Mouse (Mus musculus): Measurements from ENCODE around the gene Olfr1154. TPM values are rescaled to one million over a fixed set of nuclear protein-coding genes. Genes with fewer than 3 reads are reported as not detected.

Olfr1154 gene
- polyA plus RNA-seq (2012): 0.06 TPM in 1 of 2 replicates, not detected in the other

DNA sequence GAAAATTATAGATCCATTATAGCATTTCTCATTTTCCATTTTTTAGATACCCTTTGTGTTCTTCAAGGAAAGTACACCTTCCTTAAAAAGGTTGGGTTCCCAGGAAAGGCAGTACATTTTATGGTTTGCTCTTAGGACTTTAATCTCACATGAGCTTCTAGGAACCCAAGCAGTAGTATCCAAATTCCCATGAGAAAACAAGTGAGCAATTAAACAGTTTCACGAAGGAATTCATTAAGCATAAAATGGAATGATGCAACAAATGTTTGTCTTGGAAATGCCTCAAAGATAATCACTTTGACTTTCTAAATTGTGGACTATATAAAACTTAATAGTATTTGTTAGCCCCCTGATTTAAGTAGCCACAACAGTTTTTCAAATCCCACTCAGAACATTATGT is at the start of gene Olfr1154:
TSS of gene Olfr1154 (minus strand) at position 101 of the 400 bp plus-strand sequence.
- Histone ChIP-seq H3K4me3 (replicated peaks) (no peak within 1 kb of the TSS), H3K9me3 (ENCODE audit: control insufficient read depth, low read length) (no peaks in the 10 kb centered on the region), H3K4me1 (ENCODE audit: control insufficient read depth) (no peaks in the 10 kb centered on the region), H3K27me3 (ENCODE audit: control insufficient read depth) (no peaks in the 10 kb centered on the region), H3K36me3 (ENCODE audit: control insufficient read depth) (no peaks in the 10 kb centered on the region)
- TF ChIP-seq TAL1 (IDR thresholded peaks at IDR 0.05; ENCODE audit: low read length): no peak
- TF ChIP-seq GATA1 (IDR thresholded peaks at IDR 0.05; ENCODE audit: low read length): no peak

DNA sequence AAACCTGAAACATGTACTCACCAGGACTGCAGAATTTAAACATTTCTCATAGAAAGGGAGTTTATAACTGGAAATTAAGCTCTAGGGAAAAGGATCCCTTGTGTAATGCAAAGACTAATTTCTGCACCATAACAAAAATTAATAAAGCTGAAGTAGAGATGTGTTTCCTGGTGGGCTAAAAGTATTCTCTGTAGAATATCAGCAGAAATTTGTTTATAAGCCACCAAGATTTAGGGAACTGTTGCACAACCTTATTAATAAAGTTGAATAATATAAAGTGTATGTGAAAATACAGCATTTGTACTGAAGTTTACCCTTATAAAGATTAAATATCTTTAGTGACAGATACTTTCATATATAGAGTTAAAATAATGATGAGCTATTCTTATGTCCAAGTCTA is 48.0 kb upstream of the Olfr1154 start, which contains the start of gene Olfr1156:
TSS of gene Olfr1156 (minus strand) at position 101 of the 400 bp plus-strand sequence.
- Histone ChIP-seq H3K4me1 (ENCODE audit: control insufficient read depth) (no peaks in the 10 kb centered on the region), H3K36me3 (ENCODE audit: control insufficient read depth) (no peaks in the 10 kb centered on the region), H3K27me3 (ENCODE audit: control insufficient read depth) (no peaks in the 10 kb centered on the region), H3K4me3 (replicated peaks) (no peak within 1 kb of the TSS), H3K9me3 (ENCODE audit: control insufficient read depth, low read length) (no peaks in the 10 kb centered on the region)
- no peak for TF ChIP-seq GATA1 (IDR thresholded peaks at IDR 0.05; ENCODE audit: low read length)
- TF ChIP-seq TAL1 (IDR thresholded peaks at IDR 0.05; ENCODE audit: low read length): no peak

DNA sequence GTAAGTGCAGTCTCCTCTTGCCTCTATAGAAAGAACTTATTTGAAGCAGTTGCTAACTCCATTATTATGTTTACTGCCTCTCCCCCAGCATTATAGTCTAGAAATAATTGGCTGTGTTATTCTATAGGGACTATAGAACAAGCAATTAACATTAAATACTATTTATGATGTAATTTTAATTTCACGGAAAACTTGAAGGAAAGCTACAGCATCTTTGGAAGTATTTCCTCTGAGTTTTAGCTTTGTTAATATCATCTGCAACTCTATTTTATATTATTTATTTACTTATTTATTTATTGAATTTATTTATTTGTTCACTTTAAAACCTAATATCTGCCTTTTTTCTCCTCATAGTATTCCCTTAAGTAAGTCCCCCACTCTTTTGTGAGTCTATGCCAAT is 40.1 kb upstream of the Olfr1154 start, which contains the start of gene Olfr1155:
TSS of gene Olfr1155 (minus strand) at position 101 of the 400 bp plus-strand sequence.
- Histone ChIP-seq H3K27me3 (ENCODE audit: control insufficient read depth) (no peaks in the 10 kb centered on the region), H3K4me3 (replicated peaks) (no peak within 1 kb of the TSS), H3K36me3 (ENCODE audit: control insufficient read depth) (no peaks in the 10 kb centered on the region), H3K4me1 (ENCODE audit: control insufficient read depth) (no peaks in the 10 kb centered on the region), H3K9me3 (ENCODE audit: control insufficient read depth, low read length) (no peaks in the 10 kb centered on the region)
- TF ChIP-seq TAL1 (IDR thresholded peaks at IDR 0.05; ENCODE audit: low read length) (no peak), GATA1 (IDR thresholded peaks at IDR 0.05; ENCODE audit: low read length) (no peak)

DNA sequence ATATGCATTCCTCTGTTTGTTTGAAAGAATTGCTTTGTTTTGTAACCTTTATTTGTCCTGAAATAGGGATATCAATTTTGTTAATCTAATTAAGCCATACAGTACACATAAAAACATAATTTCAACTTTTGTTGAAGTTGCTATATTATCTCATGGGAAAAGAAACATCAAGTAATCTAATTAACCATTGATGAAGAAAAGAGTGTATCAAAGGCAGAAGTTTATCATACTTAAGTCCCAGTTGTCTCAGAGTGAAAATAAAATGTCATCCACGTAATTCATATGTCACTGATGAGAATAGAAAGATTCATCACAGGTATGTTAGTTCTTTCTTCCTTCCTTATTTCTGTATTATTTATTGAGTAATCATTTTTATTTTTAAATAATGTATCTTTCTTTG is 10.3 kb downstream of the Olfr1154 start, which contains the start of gene Olfr1153:
TSS of gene Olfr1153 (plus strand) at position 301 of the 400 bp plus-strand sequence.
- TF ChIP-seq GATA1 (IDR thresholded peaks at IDR 0.05; ENCODE audit: low read length) (no peak), TAL1 (IDR thresholded peaks at IDR 0.05; ENCODE audit: low read length) (no peak)
- no peaks in the 10 kb centered on the region for H3K27me3 ChIP-seq (ENCODE audit: control insufficient read depth)
- no peak within 1 kb of the TSS for H3K4me3 ChIP-seq (replicated peaks)
- no peaks in the 10 kb centered on the region; the same call in 1 of the 2 replicates for H3K9me3 ChIP-seq (ENCODE audit: control insufficient read depth, low read length)
- H3K4me1 ChIP-seq (ENCODE audit: control insufficient read depth): no peaks in the 10 kb centered on the region
- H3K36me3 ChIP-seq (ENCODE audit: control insufficient read depth): no peaks in the 10 kb centered on the region

DNA sequence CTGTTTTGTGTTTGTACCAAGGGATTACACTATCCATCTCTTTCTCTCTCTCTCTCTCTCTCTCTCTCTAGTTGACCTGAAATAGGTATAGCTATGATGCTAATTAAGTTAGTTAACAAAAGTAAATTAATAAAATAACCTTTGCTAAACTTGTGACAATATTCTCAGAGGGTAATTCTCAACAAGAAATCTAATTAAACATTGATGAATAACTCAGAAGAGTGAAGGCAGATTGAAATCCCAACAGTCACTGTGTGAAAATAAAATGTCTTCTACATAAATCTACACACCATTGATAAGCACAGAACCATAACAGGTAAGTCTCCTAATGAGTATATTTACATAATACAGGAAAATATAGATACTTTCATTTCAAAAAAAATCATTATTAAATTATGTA is 38.8 kb downstream of the Olfr1154 start, which contains the start of gene Olfr1152:
TSS of gene Olfr1152 (plus strand) at position 301 of the 400 bp plus-strand sequence.
- Histone ChIP-seq H3K9me3 (ENCODE audit: control insufficient read depth, low read length) (no peaks in the 10 kb centered on the region; the same call in 1 of the 2 replicates), H3K36me3 (ENCODE audit: control insufficient read depth) (no peaks in the 10 kb centered on the region), H3K27me3 (ENCODE audit: control insufficient read depth) (no peaks in the 10 kb centered on the region), H3K4me3 (replicated peaks) (no peak within 1 kb of the TSS), H3K4me1 (ENCODE audit: control insufficient read depth) (no peaks in the 10 kb centered on the region)
- TF ChIP-seq TAL1 (IDR thresholded peaks at IDR 0.05; ENCODE audit: low read length) (no peak), GATA1 (IDR thresholded peaks at IDR 0.05; ENCODE audit: low read length) (no peak)

DNA sequence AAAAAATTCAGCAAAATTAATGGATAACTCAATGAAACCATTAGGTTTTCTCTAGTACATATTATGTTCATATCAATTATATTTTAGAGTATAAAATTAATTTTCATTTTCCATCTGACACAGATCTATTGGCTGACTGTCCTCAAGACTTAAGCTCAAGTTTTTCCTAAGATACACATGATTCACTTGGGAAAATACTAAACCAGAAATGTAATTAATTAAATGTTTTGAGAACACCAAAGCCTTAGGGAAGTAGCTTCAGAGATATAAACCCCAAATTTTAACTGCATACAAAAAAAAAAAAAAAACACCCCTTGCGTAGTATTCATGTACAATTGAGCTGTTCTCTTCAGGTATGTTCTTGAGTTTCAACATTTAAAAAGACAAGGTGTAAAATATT is 49.4 kb downstream of the Olfr1154 start, which contains the start of gene Olfr1151:
TSS of gene Olfr1151 (plus strand) at position 301 of the 400 bp plus-strand sequence.
- no peaks in the 10 kb centered on the region; the same call in 1 of the 2 replicates for H3K9me3 ChIP-seq (ENCODE audit: control insufficient read depth, low read length)
- H3K36me3 ChIP-seq (ENCODE audit: control insufficient read depth): no peaks in the 10 kb centered on the region

More for the DNA sequence above, 49.4 kb downstream of the Olfr1154 start, which contains the start of gene Olfr1151:
- TF ChIP-seq GATA1 (IDR thresholded peaks at IDR 0.05; ENCODE audit: low read length) (no peak), TAL1 (IDR thresholded peaks at IDR 0.05; ENCODE audit: low read length) (no peak)
- Histone ChIP-seq H3K4me1 (ENCODE audit: control insufficient read depth) (no peaks in the 10 kb centered on the region), H3K27me3 (ENCODE audit: control insufficient read depth) (no peaks in the 10 kb centered on the region), H3K4me3 (replicated peaks) (no peak within 1 kb of the TSS)

Other genes starting within 250 kb of the Olfr1154 start
- gene Olfr1134, start 246.7 kb downstream of the Olfr1154 start, polyA plus RNA-seq (2012): not detected in 2 replicates
- not detected in 2 replicates for gene Olfr1135, start 231.5 kb downstream of the Olfr1154 start, polyA plus RNA-seq (2012)
- gene Olfr1136, start 211.2 kb downstream of the Olfr1154 start, polyA plus RNA-seq (2012): not detected in 2 replicates
- not detected in 2 replicates for gene Olfr1137, start 192.0 kb downstream of the Olfr1154 start, polyA plus RNA-seq (2012)
- not detected in 2 replicates for gene Olfr1138, start 165.2 kb downstream of the Olfr1154 start, polyA plus RNA-seq (2012)
- not detected in 2 replicates for gene Olfr1140, start 161.4 kb downstream of the Olfr1154 start, polyA plus RNA-seq (2012)
- gene Olfr1141, start 151.2 kb downstream of the Olfr1154 start, polyA plus RNA-seq (2012): not detected in 2 replicates
- gene Olfr152, start 125.7 kb downstream of the Olfr1154 start, polyA plus RNA-seq (2012): not detected in 2 replicates
- not detected in 2 replicates for gene Olfr1143, start 104.6 kb downstream of the Olfr1154 start, polyA plus RNA-seq (2012)
- not detected in 2 replicates for gene Olfr1145, start 95.3 kb downstream of the Olfr1154 start, polyA plus RNA-seq (2012)
- gene Olfr1148, start 74.6 kb downstream of the Olfr1154 start, polyA plus RNA-seq (2012): not detected in 2 replicates
- not detected in 2 replicates for gene Olfr1150-ps1, start 61.2 kb downstream of the Olfr1154 start, polyA plus RNA-seq (2012)
- gene Olfr1151, start 49.3 kb downstream of the Olfr1154 start, polyA plus RNA-seq (2012): 0.02 TPM in 1 of 2 replicates, not detected in the other
- not detected in 2 replicates for gene Olfr1152, start 38.7 kb downstream of the Olfr1154 start, polyA plus RNA-seq (2012)
- gene Olfr1153, start 10.2 kb downstream of the Olfr1154 start, polyA plus RNA-seq (2012): not detected in 2 replicates
- not detected in 2 replicates for gene Olfr1155, start 40.0 kb upstream of the Olfr1154 start, polyA plus RNA-seq (2012)
- gene Olfr1156, start 47.9 kb upstream of the Olfr1154 start, polyA plus RNA-seq (2012): not detected in 2 replicates
- gene Olfr1157, start 63.1 kb upstream of the Olfr1154 start, polyA plus RNA-seq (2012): not detected in 2 replicates
- not detected in 2 replicates for gene Olfr74, start 69.5 kb upstream of the Olfr1154 start, polyA plus RNA-seq (2012)
- gene Olfr1158, start 84.9 kb upstream of the Olfr1154 start, polyA plus RNA-seq (2012): not detected in 2 replicates
- gene Olfr1160, start 103.1 kb upstream of the Olfr1154 start, polyA plus RNA-seq (2012): not detected in 2 replicates
- gene Olfr1161, start 117.6 kb upstream of the Olfr1154 start, polyA plus RNA-seq (2012): not detected in 2 replicates
- not detected in 2 replicates for gene Olfr73, start 132.5 kb upstream of the Olfr1154 start, polyA plus RNA-seq (2012)
- gene Olfr1162, start 146.0 kb upstream of the Olfr1154 start, polyA plus RNA-seq (2012): not detected in 2 replicates
- gene Olfr1163, start 166.7 kb upstream of the Olfr1154 start, polyA plus RNA-seq (2012): not detected in 2 replicates
- gene Olfr1164, start 188.8 kb upstream of the Olfr1154 start, polyA plus RNA-seq (2012): not detected in 2 replicates
- gene Olfr1166, start 223.1 kb upstream of the Olfr1154 start, polyA plus RNA-seq (2012): not detected in 2 replicates

Measured in erythroblast, embryonic 14.5 days (primary cell).